18 mouse cellular contexts compared by ENCODE assay signal in the genomic region with DNA sequence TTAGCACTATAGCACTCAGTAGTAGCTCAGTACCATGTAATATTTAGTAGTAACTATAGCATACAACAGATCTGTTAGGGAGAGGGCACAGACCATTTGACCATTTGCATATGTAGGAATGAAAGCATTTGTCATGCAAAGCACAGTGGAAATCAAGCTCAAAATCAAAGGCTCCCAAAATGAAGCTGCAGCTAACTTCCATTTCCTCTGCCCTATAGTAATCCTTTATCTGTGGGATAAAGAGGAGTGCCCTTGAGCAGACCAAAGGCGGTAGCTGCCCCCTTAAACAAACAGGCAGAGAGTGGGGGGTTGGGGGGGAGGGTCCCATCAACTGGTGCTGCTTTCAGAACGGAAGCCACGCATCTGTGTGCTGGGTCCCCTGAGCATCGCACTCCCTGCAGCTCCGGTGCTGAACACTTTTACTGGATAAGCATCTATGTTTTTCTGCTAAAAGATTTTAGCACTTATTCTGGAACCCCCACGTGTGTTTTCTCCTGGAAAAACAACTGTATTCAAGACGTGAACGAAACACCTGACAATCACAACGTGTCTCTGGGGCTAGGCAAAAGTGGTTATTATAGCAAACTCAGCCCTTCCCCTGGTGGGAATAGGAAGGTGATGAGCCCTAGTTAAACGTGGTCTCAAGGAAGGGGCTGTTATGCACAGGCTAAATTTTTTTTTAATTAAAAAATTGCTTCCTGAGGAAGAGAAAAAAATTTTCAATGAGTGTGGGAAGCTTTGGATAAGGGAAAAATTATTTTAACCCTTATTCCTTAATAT.
DNase-seq lines count a peak whose midpoint lies in the region; ATAC-seq lines count a peak whose summit lies in the region.
"Had no signal": no experiment of that assay in that cellular context is flagged by ENCODE, and none has a peak within 500 bp of the region (broad histone marks: within the 10 kb centered on the region; RNA-seq: fewer than 3 reads in every experiment).

No protein-coding gene starts in this region.

- H3K27ac ChIP-seq in forebrain, embryonic 15.5 days (replicated peaks): no peak overlapping the region
- no peak overlapping the region for H3K27ac ChIP-seq in forebrain, embryonic 10.5 days
- no peak overlapping the region for H3K27ac ChIP-seq in hindbrain, embryonic 15.5 days (replicated peaks)
- no peak overlapping the region for H3K27ac ChIP-seq in neural tube, embryonic 12.5 days
- H3K27ac ChIP-seq: heart, embryonic 15.5 days; limb, embryonic 12.5 days; liver, embryonic 15.5 days had no signal

- H3K4me3 ChIP-seq in forebrain, embryonic 15.5 days: no peak overlapping the region
- H3K4me3 ChIP-seq in forebrain, embryonic 10.5 days: no peak overlapping the region
- no peak overlapping the region for H3K4me3 ChIP-seq in hindbrain, embryonic 15.5 days
- no peak overlapping the region for H3K4me3 ChIP-seq in neural tube, embryonic 12.5 days
- H3K4me3 ChIP-seq: erythroblast, embryonic 14.5 days; heart, embryonic 15.5 days; limb, embryonic 12.5 days; liver, embryonic 15.5 days had no signal

- H3K36me3 ChIP-seq in forebrain, embryonic 15.5 days: no peaks in the 10 kb centered on the region; the same call in 1 of the 2 replicates
- H3K36me3 ChIP-seq in forebrain, embryonic 10.5 days (replicated peaks): no peaks in the 10 kb centered on the region; the same call in 1 of the 2 replicates
- H3K36me3 ChIP-seq in hindbrain, embryonic 15.5 days: no peaks in the 10 kb centered on the region
- no peaks in the 10 kb centered on the region for H3K36me3 ChIP-seq in neural tube, embryonic 12.5 days
- H3K36me3 ChIP-seq: heart, embryonic 15.5 days; limb, embryonic 12.5 days; liver, embryonic 15.5 days had no signal

- ATAC-seq in forebrain, embryonic 15.5 days (replicated peaks): 0 out of 2 replicates have a peak, but pooled peaks have one; percentile 38
- no peak for ATAC-seq in hindbrain, embryonic 15.5 days (ENCODE audit: low FRiP score, low read depth)
- ATAC-seq in neural tube, embryonic 12.5 days (ENCODE audit: low FRiP score, low read depth): peak; percentile 53; the same call in 1 of the 2 replicates
- ATAC-seq in megakaryocyte, adult 5-6 weeks (ENCODE audit: poor library complexity, severe bottlenecking): no peak

- no peak overlapping the region for H3K9ac ChIP-seq in forebrain, embryonic 15.5 days (replicated peaks)
- H3K9ac ChIP-seq in hindbrain, embryonic 15.5 days: no peak overlapping the region
- no peak overlapping the region for H3K9ac ChIP-seq in neural tube, embryonic 12.5 days
- H3K9ac ChIP-seq: heart, embryonic 15.5 days; limb, embryonic 12.5 days; liver, embryonic 15.5 days had no signal

- H3K27me3 ChIP-seq in forebrain, embryonic 15.5 days: no peaks in the 10 kb centered on the region
- H3K27me3 ChIP-seq in forebrain, embryonic 10.5 days (ENCODE audit: poor library complexity, severe bottlenecking): no peaks in the 10 kb centered on the region
- H3K27me3 ChIP-seq in hindbrain, embryonic 15.5 days: 0 out of 2 replicates have a peak, but pooled peaks cover 3% of the 10 kb centered on the region
- H3K27me3 ChIP-seq in neural tube, embryonic 12.5 days (replicated peaks): no peaks in the 10 kb centered on the region
- H3K27me3 ChIP-seq: heart, embryonic 15.5 days; limb, embryonic 12.5 days; liver, embryonic 15.5 days had no signal

- WGBS in forebrain, embryonic 15.5 days: 18% methylated on average over 10 of the region's 10 CpGs
- 27% methylated on average over 10 of the region's 10 CpGs for WGBS in forebrain, embryonic 10.5 days
- 10% methylated on average over 10 of the region's 10 CpGs for WGBS in hindbrain, embryonic 15.5 days
- 11% methylated on average over 10 of the region's 10 CpGs for WGBS in neural tube, embryonic 12.5 days

- H3K4me1 ChIP-seq in forebrain, embryonic 15.5 days: peaks cover 11% of the 10 kb centered on the region
- H3K4me1 ChIP-seq in forebrain, embryonic 10.5 days: peaks cover 6% of the 10 kb centered on the region
- peaks cover 12% of the 10 kb centered on the region for H3K4me1 ChIP-seq in hindbrain, embryonic 15.5 days (replicated peaks)
- H3K4me1 ChIP-seq in neural tube, embryonic 12.5 days: 0 out of 2 replicates have a peak, but pooled peaks cover 6% of the 10 kb centered on the region
- H3K4me1 ChIP-seq: heart, embryonic 15.5 days; liver, embryonic 15.5 days had no signal

- no peaks in the 10 kb centered on the region for H3K9me3 ChIP-seq in forebrain, embryonic 15.5 days
- H3K9me3 ChIP-seq in forebrain, embryonic 10.5 days: no peaks in the 10 kb centered on the region
- no peaks in the 10 kb centered on the region for H3K9me3 ChIP-seq in hindbrain, embryonic 15.5 days
- H3K9me3 ChIP-seq in neural tube, embryonic 12.5 days: no peaks in the 10 kb centered on the region
- H3K9me3 ChIP-seq: heart, embryonic 15.5 days; limb, embryonic 12.5 days; liver, embryonic 15.5 days had no signal

- no peak for DNase-seq in forebrain, embryonic 10.5 days (ENCODE audit: extremely low spot score, low spot score)
- peak; percentile 43 for DNase-seq in WW6 (ENCODE audit: low read depth, low spot score)
- DNase-seq in cerebellum, postnatal 25 days: no peak
- no peak for DNase-seq in layer of hippocampus, adult 11-12 months (ENCODE audit: low spot score)
- DNase-seq: adrenal gland, adult 2 months; cerebellum, adult 18-20 months; embryo, embryonic 11 days; kidney, adult 8-10 months; lung, postnatal 10 days; thymus, postnatal 4 days had no signal

- H3K4me2 ChIP-seq in forebrain, embryonic 15.5 days (replicated peaks): no peak overlapping the region
- H3K4me2 ChIP-seq in hindbrain, embryonic 15.5 days: peak overlapping the region; percentile 35
- H3K4me2 ChIP-seq in neural tube, embryonic 12.5 days (replicated peaks): no peak overlapping the region
- H3K4me2 ChIP-seq: heart, embryonic 15.5 days; limb, embryonic 12.5 days; liver, embryonic 15.5 days had no signal

Comparison
In these comparisons a context has a peak if more than half of its experiments do, and no peak if none do; other contexts are left out.
1. ATAC-seq: peak in forebrain, embryonic 15.5 days (single experiment) and neural tube, embryonic 12.5 days (single experiment); none in hindbrain, embryonic 15.5 days (single experiment) and megakaryocyte, adult 5-6 weeks (single experiment).